Mouse (Mus musculus) C2C12 (cell line): Measurements from ENCODE around the gene Cenpc1. TPM values are rescaled to one million over a fixed set of nuclear protein-coding genes. Genes with fewer than 3 reads are reported as not detected.

Source experiments
- H3K27me3 ChIP-seq: one replicate; pipeline ENCODE4 v1.6.1; 2011; ENCODE audit not compliant: control insufficient read depth, insufficient read depth, insufficient read length
- H3K36me3 ChIP-seq: one replicate; pipeline ENCODE4 v1.6.1; 2011; ENCODE audit not compliant: control insufficient read depth, insufficient read depth
- H3K4me3 ChIP-seq: one replicate; pipeline ENCODE4 v1.5.1; 2011; ENCODE audit warnings: mild to moderate bottlenecking, control low read depth; ENCODE audit not compliant: poor library complexity, insufficient read depth, severe bottlenecking
- H3K79me2 ChIP-seq: one replicate; pipeline ENCODE4 v1.6.1; 2011; ENCODE audit not compliant: control insufficient read depth, insufficient read depth
- H3K79me3 ChIP-seq: one replicate; pipeline ENCODE4 v1.6.1; 2011; ENCODE audit warnings: low read depth, control low read depth
- H3ac ChIP-seq: one replicate; pipeline ENCODE3; 2011; ENCODE audit warnings: low read depth; ENCODE audit not compliant: control insufficient read depth, insufficient read length
- CEBPB ChIP-seq: IDR thresholded peaks from one replicate; pipeline ENCODE4 v1.6.1; 2011; ENCODE audit warnings: low read depth, mild to moderate bottlenecking, control low read depth, moderate library complexity
- CTCF ChIP-seq: IDR thresholded peaks from one replicate; pipeline ENCODE4 v1.5.1; 2011; ENCODE audit not compliant: control insufficient read depth, insufficient read depth, insufficient read length
- FOSL1 ChIP-seq: IDR thresholded peaks from one replicate; pipeline ENCODE4 v1.8.0; 2011; ENCODE audit warnings: mild to moderate bottlenecking, low read length; ENCODE audit not compliant: poor library complexity, insufficient read depth, severe bottlenecking
- MAX ChIP-seq: IDR thresholded peaks from one replicate; pipeline ENCODE4 v1.6.1; 2011; ENCODE audit warnings: mild to moderate bottlenecking, control low read depth
- MYOD1 ChIP-seq: IDR thresholded peaks from one replicate; pipeline ENCODE4 v1.6.1; 2011; ENCODE audit warnings: low read depth; ENCODE audit not compliant: control insufficient read depth, insufficient read length
- MYOG ChIP-seq: IDR thresholded peaks from one replicate; pipeline ENCODE4 v1.6.1; 2011; ENCODE audit not compliant: control insufficient read depth, insufficient read length; ENCODE audit errors: extremely low read depth
- USF1 ChIP-seq: IDR thresholded peaks from one replicate; pipeline ENCODE4 v1.6.1; 2011; ENCODE audit warnings: low read depth, mild to moderate bottlenecking, control low read depth, moderate library complexity
- polyA plus RNA-seq: library from polyadenylated mRNA; unstranded; fragments of >200 nt; fragmentation: generic; extraction: Trizol; gene quantifications from one replicate; pipeline ENCODE4 v1.2.1, GENCODE M21; 2012; ENCODE audit warnings: missing spikeins

Gene Cenpc1
- polyA plus RNA-seq, 1 experiment = 5.1 TPM

DNA sequence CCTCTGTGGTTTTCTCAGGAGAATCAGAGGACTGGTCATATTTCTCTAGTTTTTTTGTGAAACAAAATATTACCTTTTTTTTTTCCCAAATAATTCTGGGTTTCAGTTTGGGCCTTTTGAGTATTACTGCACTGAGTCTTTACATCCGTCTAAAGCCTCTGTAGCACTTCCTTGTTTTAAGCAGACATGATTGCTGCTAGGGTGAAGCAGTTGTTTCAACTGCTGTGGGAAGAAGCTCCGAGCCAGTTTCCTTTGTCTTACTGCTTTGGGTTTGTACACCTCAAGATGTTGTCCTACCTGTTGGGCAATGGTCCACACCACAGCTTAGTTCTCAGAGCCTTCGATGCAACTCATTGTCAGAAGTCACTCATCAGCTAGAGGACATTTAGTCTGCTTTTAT lies 35.2 kb upstream of the Cenpc1 start:
- Histone ChIP-seq H3K79me3 (no peaks in the 10 kb centered on the region), H3K4me3 (no peak overlapping the region), H3K36me3 (no peaks in the 10 kb centered on the region), H3K27me3 (no peaks in the 10 kb centered on the region), H3K79me2 (no peaks in the 10 kb centered on the region), H3ac (no peak overlapping the region)
- TF ChIP-seq CEBPB = no peak

DNA sequence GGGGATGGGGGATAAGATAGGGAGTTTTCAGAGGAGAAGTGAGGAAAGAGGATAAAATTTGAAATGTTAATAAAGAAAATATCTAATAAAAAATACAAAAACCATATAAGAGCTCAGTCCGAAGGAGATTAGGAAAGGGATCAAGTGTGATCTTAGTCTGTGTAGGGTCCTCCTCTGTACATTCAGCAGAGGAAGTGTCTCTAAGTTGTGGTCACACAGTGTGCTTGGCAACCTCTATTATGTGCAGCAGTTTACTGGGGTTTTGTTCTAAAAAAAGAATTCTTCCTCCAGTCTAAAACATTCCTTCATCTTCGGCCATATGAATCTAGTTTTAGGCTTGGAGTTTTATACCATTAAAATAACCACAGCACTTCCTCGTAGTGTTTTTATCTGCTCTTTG lies 33.6 kb upstream of the Cenpc1 start:
- TF ChIP-seq MYOG (no peak), MYOD1 (no peak), CTCF (no peak), FOSL1 (no peak), USF1 (no peak), CEBPB (no peak)
- no peaks in the 10 kb centered on the region for H3K79me3 ChIP-seq
- no peak overlapping the region for H3K4me3 ChIP-seq
- no peaks in the 10 kb centered on the region for H3K79me2 ChIP-seq
- H3K27me3 ChIP-seq = no peaks in the 10 kb centered on the region
- no peak overlapping the region for H3ac ChIP-seq
- H3K36me3 ChIP-seq = no peaks in the 10 kb centered on the region

- Histone ChIP-seq H3K79me3 (no peaks in the 10 kb centered on the region), H3ac (no peak overlapping the region), H3K79me2 (no peaks in the 10 kb centered on the region), H3K27me3 (no peaks in the 10 kb centered on the region), H3K36me3 (no peaks in the 10 kb centered on the region), H3K4me3 (no peak overlapping the region)
- TF ChIP-seq CTCF (no peak), MYOG (no peak), MAX (no peak), CEBPB (no peak)
Measured at GRCm38 (mm10) chr5:86094754-86095153, 29.4 kb upstream of the Cenpc1 start.

- Histone ChIP-seq H3K36me3 (no peaks in the 10 kb centered on the region), H3K79me3 (no peaks in the 10 kb centered on the region), H3K4me3 (no peak overlapping the region), H3ac (no peak overlapping the region), H3K79me2 (no peaks in the 10 kb centered on the region), H3K27me3 (no peaks in the 10 kb centered on the region)
- TF ChIP-seq FOSL1 = no peak
- no peak for TF ChIP-seq MYOD1
- no peak for TF ChIP-seq USF1
- TF ChIP-seq MAX = no peak
- TF ChIP-seq MYOG = no peak
- TF ChIP-seq CEBPB = no peak
Measured at GRCm38 (mm10) chr5:86086751-86087150, 21.4 kb upstream of the Cenpc1 start.

DNA sequence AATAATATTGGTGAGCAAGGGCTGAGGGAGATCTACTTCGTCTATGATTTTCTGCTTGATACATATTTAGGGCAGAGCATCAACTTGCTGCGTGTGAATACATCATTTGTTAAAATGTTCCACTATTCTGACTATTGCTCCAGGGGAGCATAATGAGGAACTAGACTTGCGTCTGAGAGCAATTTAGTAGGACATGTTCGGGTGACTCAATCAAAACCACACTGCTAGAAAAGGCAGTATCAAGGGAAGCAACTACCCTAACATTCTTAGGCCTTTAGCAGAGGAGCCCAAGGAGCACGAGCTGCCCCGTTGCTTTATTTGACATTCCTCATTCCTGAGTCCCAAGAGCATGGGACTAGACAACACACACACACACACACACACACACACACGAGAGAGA lies 19.6 kb upstream of the Cenpc1 start:
- no peak for TF ChIP-seq CEBPB
- TF ChIP-seq USF1 = no peak
- no peak overlapping the region for H3ac ChIP-seq
- no peaks in the 10 kb centered on the region for H3K36me3 ChIP-seq
- H3K79me2 ChIP-seq = no peaks in the 10 kb centered on the region
- H3K27me3 ChIP-seq = no peaks in the 10 kb centered on the region
- no peak overlapping the region for H3K4me3 ChIP-seq
- no peaks in the 10 kb centered on the region for H3K79me3 ChIP-seq

DNA sequence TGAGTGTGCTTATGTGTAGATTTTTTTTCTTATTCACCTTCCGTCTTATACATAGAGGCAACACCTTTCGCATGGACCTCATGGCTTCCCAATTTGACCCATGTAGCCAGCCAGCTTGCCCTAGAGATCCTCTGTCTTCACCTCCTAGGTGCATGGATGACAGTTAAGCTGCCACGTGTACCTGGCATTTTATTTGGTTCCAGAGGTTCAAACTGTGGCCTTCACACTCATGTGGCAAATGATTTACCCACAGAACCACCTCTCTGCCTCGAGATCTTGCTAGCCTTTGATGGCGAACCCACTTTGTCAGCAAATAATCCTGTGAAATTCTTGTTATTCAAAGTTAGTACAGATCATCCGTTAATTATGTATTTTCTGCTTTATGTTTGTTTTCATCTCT lies 18.6 kb upstream of the Cenpc1 start:
- no peaks in the 10 kb centered on the region for H3K36me3 ChIP-seq
- H3K4me3 ChIP-seq = no peak overlapping the region
- no peaks in the 10 kb centered on the region for H3K27me3 ChIP-seq
- H3K79me2 ChIP-seq = no peaks in the 10 kb centered on the region
- TF ChIP-seq CEBPB = no peak
- TF ChIP-seq MYOD1 = no peak
- no peak for TF ChIP-seq MYOG
- no peak for TF ChIP-seq CTCF
- TF ChIP-seq MAX = no peak
- TF ChIP-seq FOSL1 = no peak
- no peak for TF ChIP-seq USF1
- no peaks in the 10 kb centered on the region for H3K79me3 ChIP-seq
- H3ac ChIP-seq = no peak overlapping the region
